Mouse (Mus musculus): ENCODE measurements at regions not wholly inside any gene's neighbourhood (a gene's known extent, or its start where the extent isn't known, plus 50 kb on each side); places are given as distances from the start of the nearest gene placed in this dataset.

DNA sequence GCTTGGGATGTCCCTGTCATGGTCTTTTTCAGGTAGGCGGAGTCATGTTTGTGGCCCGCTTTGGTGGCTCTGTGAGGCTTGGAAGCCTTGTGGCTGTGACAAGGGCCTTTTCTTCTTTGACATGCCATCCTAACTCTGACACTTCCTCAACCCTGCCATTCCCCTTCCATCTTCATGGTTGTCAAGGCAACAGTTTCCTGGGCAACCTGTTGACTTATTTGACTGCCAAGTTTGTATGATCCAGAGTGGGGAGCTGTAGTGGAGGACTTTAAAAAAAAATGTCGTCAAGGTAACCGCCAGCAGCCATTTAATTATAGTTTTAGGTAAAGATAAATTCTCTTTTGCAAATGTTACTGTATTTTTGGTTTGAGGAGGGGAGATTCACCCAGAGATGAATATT lies 56.8 kb upstream of the Kcng1 start:
- TF ChIP-seq POLR2A (IDR thresholded peaks at IDR 0.05; ENCODE audit: low read depth, low read length) (no peak), CTCF (conservative IDR thresholded peaks at IDR 0.05 in 1 of 2, IDR thresholded peaks at IDR 0.05 in 1 of 2; ENCODE audit: low read depth in 2 of 2, low read length in 2 of 2) (no peak), MXI1 (IDR thresholded peaks at IDR 0.05; ENCODE audit: low read depth, low read length) (no peak), MAFK (IDR thresholded peaks at IDR 0.05; ENCODE audit: insufficient replicate concordance, low read length) (no peak), MAX (IDR thresholded peaks at IDR 0.05; ENCODE audit: low read length) (no peak), CHD2 (IDR thresholded peaks at IDR 0.05; ENCODE audit: low read length) (no peak), ZMIZ1 (IDR thresholded peaks at IDR 0.05; ENCODE audit: low read depth, low read length) (no peak), TCF12 (IDR thresholded peaks at IDR 0.05; ENCODE audit: low read depth, low read length) (no peak), GABPA (IDR thresholded peaks at IDR 0.05; ENCODE audit: insufficient replicate concordance, low read depth, low read length) (no peak), CHD1 (IDR thresholded peaks at IDR 0.05; ENCODE audit: low read depth, low read length) (no peak), RCOR1 (conservative IDR thresholded peaks at IDR 0.05; ENCODE audit: low read depth, low read length) (no peak), KAT2A (IDR thresholded peaks at IDR 0.05; ENCODE audit: insufficient replicate concordance, low read length) (no peak), HCFC1 (IDR thresholded peaks at IDR 0.05; ENCODE audit: low read depth, low read length) (no peak), MYC (IDR thresholded peaks at IDR 0.05; ENCODE audit: low read depth, low read length) (no peak)

All from CH12.LX (cell line).